Mouse (Mus musculus): ENCODE data around the gene Nr5a2.

Nr5a2 gene

DNA sequence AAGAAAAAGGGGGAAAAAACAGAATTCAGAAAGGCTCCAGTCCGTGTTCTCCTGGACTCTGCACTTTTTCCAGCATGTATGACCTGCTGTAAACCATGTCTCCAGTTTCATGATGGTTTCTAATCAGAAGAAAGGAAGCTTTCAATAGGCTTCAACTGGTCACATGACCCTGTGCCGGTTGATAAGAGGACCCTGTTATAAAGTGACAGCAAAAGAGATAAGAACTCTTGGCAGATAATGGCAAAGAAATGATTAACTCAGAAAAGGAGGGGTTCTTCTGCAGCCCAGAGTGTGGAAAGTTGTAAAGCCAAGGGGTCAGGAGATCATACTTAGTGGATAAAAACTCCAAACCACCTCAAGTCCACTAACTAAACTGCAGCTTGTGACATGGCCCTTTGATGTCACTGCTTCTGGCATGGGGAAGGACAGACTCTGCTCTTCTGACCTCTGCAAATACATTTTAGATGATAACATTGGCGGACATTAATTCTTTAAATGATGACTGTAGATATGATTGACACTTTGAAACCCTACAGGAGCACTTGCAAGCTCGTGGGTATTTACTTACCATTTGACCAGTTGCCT is at the start of gene Nr5a2:
Nr5a2 (minus strand) TSS at position 21 of the 585 bp plus-strand sequence.
- DNase-seq: no peak

DNA sequence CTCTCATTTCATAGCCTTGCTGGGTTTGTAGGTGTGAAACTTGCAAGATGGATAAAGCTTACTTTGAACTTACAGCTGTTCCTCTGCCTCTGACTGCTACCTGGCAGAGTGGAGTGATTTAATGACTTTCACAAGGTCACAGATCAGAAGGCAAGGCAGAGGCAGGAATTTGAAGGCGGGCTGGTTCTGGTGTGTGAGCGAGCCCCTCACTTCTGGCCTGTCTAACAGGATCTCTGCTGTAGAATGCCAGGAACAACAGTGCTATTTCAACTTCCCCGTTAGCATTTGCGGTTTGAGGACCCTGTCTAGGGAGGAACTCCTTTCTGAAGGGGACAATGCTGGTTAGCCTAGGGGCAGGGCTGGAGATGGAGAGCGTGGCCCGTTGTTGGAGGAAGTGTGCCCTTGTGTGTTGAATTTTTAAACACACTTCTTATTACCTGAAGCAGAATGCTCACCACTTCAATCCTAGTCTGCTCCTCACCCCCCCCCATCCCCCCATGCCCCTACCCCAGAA is 48.5 kb upstream of the Nr5a2 start:
- DNase-seq: no peak

DNA sequence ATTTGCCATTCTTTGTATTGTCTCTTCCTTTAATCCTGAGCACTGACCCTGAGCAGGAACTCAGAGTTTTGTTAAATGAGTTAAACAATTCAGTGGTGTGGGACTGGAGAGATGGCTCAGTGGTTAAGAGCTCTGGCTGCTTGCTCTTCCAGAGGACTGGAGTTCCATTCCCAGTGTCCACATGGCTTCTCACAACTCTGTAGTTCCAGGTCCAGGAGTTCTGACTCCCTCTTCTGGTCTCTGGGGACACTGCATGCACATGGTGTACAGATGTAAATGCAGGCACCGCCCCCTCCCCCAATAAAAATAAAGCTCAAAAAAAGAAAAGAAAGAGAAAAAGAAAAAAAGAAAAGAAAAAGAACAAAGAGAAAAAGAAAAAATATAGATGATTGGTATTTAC is 43.6 kb upstream of the Nr5a2 start:
- DNase-seq: no peak

DNA sequence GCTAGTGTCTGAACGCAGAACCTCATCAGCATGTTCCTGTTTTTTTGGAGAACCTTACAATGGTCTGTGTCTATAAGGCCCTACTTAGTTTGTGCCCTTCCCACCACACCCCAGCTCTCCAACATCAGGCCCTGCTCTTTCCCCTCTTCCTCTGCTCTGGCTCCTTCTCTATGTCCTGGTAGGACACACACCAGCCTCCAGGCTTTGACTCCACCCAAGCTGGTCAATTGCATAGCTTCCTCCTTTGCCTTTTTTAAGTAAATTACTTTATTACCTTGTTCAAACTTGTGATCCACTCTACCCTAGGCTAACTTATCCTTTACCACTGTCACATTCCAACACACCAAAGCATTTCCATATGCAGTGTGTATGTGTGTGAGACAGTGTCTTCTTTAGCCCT is 42.9 kb upstream of the Nr5a2 start:
- no peak for DNase-seq

DNA sequence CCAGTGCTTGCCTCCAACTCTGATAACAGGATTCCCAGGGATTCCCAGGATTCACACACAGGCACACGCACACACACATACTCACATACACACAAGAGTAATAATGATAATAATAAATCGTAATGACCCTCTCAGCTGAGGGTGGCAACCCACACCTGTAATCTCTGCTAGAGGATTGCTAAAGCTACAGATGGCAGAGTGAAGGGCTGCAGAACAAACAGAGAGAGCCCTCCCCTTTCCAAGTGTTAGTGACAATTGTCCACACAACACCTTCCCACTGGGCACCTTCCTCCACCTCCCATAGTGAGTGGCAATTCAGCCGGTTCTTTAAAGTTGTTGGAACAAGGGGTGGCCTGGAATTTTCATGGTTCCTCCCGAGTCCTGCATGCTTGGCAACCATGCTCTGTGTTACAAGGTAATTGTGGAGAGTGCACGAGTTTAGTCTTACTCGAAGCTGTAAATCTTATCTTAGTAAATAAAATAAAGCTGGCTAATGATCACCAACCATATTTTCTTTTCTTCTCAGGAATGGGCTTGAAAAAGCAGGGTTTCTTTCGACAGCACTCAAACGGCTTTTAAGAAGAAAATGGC is 31.6 kb upstream of the Nr5a2 start:
- DNase-seq: no peak

DNA sequence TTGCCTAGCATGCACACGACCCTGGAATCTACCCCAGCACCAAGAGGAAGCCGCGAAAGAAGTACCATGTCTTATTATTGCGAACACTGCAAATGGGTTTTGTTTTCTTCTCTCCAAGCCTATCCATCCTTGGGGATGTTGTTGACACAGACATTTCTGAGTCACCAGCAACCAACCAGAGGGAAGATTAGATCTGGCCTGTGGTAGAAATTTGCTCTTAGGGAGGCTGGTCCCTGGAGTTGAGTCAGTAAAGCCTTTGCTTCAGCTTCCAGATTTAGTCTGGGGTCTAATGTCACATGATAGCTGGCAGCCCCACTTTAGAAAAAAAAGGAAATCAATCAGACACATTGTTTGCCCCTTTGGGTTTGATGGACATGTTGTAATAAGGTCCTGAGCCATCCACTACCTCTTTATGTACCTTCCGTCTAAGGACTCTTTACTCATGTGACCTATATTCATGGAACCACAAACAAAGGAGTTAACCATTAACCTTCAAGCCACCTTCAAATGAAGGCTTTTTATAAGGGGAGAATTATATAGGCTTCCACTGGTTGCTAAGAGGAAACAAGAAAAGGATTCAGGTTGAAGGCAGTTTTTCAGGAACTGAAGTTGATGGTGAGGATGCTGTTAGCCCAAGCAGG is 20.1 kb upstream of the Nr5a2 start:
- no peak for DNase-seq

DNA sequence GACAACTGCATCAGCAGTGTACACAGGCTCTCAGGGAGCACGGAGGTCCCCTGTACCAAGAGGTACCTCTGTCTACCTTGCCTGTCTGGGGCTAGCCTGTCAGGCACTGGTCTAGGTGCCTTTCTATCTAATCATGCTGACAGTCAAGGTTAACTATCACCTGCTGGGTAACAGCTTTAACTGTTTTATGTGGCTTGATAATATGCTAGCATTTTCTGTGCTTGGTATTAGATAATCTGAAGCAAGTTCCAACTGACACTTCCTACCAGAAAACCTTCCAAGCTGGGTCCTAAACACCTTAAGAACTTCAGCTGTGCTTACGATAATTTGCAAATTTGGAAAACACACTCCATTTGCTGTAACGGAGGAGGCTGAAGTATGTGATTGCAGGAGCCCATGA is 17.6 kb upstream of the Nr5a2 start:
- DNase-seq: no peak

DNA sequence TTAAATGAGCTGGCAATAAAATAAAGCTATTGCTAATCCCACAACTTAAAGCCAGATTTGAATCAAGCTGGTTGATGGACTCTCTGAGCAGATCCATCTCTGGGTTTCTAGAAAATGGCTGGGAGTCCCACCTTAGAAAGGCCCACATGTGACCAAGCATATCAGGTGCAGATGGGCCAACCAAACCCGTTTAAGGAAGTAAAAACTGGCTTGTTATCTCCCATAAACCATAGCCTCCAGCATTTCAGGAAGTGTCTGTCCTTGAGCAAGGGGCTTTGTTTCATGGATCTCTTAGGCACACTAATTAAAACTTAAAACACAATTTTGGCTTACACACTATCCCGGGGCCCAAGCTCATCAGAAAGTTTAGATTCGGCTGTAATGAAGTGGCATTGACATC is 13.8 kb upstream of the Nr5a2 start:
- DNase-seq: no peak

DNA sequence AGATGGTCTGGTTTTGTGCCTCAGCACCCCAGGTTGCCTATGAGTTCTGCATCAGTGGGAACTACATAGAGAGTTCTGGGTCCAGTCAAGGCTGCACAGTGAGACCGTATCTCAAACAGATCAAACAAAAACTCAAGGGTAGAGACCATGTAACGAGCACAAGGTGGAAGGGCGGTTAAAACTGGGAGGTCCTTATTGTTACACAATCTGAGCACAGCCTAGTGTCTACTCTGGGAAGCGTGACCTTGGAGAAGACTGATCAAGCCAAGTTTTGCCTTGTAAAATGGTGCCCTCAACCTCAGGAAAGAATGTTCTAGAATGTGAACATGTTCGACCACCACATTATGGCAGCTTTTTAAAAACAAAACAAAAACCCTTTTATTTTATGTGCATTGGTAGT is 12.8 kb upstream of the Nr5a2 start:
- DNase-seq: no peak

DNA sequence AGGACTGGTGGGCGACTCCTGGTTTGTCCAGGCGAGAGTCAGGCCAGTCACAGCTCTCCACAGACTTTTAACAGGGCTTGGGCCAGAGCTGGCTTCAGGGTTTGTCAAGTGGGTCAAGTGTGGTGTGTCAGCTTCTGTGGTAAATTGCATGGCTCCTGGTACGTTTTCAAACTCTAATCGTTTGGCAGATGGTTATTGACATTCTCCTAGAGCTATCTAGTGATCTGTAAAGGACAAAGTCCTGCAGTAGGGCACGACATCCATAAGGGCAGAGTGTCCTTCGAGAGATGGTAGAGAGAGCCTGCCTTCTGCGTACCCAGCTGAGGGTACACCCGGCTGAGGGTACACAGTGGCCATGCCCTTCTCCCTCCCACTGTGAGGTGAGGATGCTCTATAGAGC is 10.7 kb upstream of the Nr5a2 start:
- DNase-seq: no peak

DNA sequence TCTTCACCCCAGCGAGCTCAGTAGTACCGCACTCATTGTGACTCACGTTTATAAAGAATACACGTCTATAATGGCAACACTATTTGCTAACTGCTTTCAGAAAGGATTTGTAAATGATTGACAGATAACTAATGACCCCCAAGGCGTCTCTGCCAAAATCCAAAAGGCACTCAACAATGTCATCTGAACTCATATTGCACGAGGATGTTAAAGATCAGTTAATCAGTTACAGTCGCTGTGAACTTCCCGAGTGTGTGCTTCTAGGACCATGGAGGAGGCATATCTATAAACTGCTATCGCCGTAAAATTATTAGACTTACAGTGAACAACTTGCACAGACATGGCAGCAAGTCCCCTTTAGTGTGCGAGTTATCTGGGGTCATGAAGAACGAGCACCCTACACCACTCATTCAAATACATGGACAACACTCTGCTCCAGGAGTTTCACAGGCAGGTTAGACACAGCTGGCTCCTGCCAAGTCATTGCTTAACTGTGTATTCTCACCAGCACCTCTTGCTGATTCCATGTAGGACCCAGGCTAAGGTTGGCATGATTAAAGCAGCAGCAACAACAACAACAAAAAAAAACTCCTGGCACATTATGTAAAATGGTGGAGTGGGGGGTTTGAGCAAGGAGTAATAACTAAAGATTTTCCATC is 6.6 kb upstream of the Nr5a2 start:
- DNase-seq: no peak

DNA sequence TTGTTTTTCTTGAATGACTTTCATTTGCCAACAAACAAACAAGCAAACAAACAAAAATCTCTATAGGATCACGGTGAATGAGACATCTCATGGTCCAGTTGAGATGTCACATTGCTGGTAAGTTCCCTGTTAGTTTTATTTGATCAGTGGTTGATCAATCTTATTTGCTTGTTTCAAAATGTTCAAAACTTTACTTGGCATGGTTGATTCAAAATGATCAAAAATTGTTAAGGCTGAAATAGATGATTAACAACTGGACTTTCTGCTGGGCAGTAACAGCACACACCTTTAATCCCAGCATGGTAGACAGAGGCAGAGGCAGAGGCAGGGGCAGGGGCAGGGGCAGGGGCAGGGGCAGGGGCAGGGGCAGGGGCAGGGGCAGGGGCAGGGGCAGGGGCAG is 757 bp downstream of the Nr5a2 start:
- no peak for DNase-seq

DNA sequence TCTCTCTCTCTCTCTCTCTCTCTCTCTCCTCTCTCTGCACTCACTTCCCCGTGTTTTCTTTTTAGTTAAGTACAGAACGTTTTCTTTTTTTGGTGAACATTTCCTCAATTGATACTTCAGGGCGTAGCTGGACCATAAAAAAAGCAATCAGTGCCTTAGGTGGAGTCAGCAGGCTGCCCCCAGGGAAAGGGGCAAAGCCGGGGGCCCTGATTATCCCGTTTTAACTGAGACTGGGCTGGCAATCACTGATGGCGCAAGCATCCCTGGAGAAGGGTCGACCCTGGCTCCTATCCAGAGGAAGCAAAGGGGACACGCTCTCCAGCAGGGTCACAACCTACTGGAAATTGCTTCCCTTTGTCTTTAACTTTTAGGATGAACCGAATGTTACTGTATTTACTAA is 1.6 kb downstream of the Nr5a2 start:
- no peak for DNase-seq

DNA sequence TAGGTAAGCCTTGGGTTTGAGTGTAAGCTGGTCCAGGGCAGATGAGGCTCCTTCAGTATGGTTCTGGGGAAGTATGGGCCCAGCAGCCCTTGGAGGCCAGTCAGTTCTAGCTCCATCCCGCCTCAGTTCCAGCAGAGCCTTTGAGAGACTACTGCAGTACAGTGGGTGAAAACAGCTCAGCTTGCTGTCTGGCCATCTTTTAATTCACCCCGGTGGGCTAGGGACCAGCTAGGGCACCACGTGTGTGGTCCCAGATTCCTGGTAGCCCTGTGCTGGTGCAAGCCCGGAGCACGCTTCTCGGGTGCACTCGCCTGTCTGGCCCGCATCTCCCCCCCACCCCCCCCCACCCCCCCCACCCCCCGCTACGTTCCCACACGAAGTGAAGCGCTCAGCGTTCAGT is 2.1 kb downstream of the Nr5a2 start:
- DNase-seq: no peak

DNA sequence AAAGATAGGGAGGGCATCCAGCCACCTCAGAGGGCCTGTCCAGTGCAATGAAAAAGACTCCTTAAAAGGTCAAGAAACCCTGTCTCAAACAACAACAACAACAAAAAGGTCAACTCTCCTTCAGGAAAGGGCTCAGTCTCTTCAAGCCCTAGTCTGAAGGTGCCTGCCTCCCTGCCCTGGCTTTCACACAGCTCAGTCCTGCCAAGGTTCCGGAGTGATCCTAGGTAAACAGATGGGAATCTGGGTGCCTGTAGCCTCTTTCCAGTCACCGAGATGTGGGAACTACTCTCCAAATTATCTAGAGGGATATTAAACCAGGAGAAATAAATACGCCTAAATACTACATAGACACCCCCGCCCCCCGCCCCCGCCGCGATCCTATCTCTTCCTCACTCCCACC is 2.6 kb downstream of the Nr5a2 start:
- no peak for DNase-seq

DNA sequence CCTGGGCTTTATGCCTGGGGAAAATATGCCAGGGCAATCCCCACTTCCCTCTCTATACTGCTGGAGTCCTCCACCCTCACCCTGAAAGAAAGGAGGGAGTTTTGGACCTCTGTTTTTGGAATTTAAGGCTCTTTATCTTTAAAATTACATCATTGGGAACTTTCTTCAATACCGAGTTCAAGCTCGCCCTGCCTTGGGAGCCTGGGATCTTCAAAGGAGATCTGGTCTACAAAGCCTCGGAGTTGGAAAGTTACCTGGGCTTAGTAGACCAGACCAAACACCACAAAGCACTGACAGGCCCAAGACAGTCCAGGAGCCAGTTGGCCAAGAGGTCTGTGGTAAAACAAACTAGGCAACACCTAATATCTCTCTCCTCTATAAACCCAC is 6.1 kb downstream of the Nr5a2 start:
- DNase-seq: no peak

DNA sequence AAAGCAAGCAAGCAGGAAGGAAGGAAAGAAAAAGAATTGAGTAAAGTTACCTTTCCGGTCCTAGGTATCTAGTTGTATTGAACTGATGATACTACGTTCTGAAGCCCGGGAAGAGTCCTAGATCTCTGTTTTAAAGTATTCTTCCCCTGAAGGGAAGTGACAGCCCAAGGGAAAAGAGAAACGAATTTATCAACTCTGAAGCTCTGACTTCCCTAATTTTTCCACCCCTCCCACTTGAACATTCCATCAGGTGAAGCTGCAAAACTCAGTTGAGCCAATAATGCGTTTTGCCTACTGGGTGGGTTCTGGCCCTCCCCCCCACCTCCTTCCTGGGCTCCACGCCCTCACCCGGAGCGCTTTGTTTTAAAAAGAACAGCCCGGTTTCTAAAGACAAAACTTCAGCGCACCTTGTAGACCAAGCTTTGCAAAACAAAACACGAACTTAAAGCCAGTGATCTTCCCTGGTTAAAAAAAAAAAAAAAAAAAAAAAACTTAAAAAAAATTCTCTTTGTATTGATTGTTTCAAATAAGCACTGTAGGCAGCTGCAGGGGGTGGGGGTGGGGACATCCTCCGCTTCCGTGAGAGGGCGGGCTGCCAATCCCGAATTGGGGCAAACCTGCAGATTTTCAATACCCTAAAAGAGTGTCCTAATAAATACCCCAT is 6.7 kb downstream of the Nr5a2 start:
- no peak for DNase-seq

DNA sequence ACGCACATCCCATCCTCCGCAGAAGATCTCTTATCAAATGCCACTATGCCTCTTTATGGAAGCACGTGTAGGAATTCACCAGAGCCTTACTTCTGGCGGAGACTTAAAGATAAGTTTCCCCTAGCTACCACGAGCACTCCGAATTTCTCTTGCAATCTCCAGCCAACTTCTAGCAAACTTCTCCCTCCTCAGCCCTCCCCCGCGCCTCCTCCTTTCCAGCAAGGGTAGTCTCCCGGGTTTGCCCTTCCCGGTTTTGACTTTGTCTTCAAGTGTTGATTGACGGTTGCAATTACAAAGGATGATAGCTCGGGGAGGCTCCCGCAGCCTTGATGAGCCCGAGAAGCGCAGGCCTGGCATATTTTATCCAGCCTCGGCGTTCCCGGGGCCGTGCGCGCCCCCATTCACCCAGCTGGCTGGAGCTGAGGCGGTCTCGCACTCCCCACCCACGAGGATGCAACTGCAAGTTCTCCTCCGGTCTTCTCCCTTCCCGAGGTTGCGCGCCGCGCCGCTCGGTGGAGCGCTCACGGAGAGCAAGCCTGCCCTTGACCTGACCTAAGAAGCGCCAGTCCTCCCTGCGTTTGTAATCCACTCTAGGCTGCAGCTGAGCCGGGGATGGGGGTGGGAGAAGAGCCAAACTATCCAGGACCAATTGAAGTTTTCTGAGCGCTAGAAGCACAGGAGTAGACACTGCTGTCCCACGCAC is 7.5 kb downstream of the Nr5a2 start:
- no peak for DNase-seq

DNA sequence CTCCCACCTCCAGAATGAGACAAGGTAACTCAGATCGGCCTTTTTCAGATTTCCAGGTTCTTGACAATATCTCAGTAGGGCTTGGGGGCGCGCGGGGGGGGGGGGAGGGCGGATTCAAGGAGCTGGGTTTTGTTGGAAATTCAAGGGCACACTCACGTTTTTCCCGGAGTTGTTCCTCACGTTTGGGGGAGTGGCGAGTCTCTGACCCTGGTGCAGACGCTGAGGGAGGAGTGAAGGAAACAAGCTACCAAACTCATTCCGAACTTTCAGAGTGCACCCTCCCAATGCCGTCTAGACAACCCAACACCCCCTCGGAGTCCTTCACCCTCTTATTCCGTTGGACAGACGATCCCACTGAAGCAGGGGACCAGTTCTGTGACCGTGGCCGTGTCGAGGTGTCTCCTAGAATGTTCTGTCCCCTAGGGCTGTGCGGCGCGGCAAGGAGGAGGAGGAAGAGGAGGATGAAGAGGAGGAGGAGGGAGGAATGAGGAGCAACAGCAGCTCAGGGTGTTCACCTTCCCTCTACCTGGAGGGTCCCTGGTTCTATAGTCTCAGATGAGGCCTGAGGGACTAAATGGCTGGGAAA is 8.2 kb downstream of the Nr5a2 start:
- no peak for DNase-seq

DNA sequence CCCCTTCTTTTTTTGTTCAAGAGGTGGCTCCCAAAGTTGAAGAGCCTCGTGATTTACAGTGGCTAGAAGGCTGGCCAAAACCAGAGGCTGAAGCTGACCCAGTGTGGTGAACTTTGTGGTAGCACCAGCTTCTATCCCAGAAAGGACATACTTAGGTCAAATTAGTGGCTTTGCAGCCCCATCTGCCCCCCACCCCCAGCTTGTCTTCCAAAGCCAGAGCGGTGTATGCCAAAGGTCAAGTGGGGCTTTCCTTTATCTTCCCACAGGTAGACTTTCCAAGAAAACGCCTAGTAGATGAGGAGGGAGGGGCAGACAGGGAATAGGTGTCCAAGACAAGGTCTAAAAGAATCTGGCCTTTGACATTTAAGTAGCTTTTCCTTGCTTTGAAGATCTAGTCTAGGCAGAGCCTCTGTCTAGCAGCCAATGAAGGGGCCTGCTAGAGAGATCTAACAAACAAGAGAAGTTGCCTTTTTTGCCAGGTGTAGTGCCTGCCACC is 9.0 kb downstream of the Nr5a2 start:
- DNase-seq: no peak

DNA sequence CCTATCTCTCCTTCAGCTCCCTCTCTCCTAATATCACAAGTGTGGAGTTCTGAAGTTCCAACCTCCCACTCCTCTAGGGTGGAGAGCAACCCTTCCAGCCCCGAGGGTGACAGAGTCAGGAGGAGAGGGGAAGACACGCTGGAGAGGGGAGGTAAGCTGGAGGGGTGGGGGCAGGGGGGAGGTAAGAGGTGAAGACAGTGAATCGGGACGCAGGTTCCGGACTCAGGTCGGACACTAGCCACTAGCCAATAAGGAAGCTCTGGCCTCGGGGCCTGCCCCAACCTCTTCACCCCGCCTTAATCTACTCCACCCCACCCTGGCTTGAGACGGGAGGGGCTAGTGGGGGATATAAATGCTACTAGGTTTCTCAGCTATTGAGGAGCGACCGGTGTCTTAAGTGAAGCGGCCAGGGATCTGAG is 10.9 kb downstream of the Nr5a2 start:
- DNase-seq: no peak
